Comparison of ENCODE assay signal across 8 mouse cellular contexts in genomic region chr3:51339734-51340551, GRCm38 (mm10). TPM values are rescaled to one million over a fixed set of nuclear protein-coding genes. Genes with fewer than 3 reads are reported as not detected.
DNase-seq lines count a peak whose midpoint lies in the region; ATAC-seq and TF ChIP-seq lines count a peak whose summit lies in the region.

No protein-coding gene starts in this region.

- peak; percentile 23; the same call in 1 of the 2 replicates for ATAC-seq in heart, embryonic 13.5 days (ENCODE audit: extremely low read depth, insufficient number of reproducible peaks, low FRiP score, low TSS enrichment)
- peak; percentile 49 for ATAC-seq in kidney, embryonic 16.5 days (ENCODE audit: low FRiP score, low TSS enrichment)
- ATAC-seq in neural tube, embryonic 14.5 days (ENCODE audit: low read depth): peak; percentile 39

- H3K4me3 ChIP-seq in ES-E14 (ENCODE audit: insufficient read depth in 1 of 2, low read depth in 1 of 2, low read length in 2 of 2, poor library complexity in 1 of 2, severe bottlenecking in 1 of 2): peak overlapping the region; percentile 80 to 94
- H3K4me3 ChIP-seq in heart, embryonic 13.5 days: peak overlapping the region; percentile 97
- H3K4me3 ChIP-seq in kidney, embryonic 16.5 days (ENCODE audit: low read length): peak overlapping the region; percentile 88
- H3K4me3 ChIP-seq in lung, adult 2 months (replicated peaks; ENCODE audit: extremely low read depth, low read depth, low read length): peak overlapping the region; percentile 73
- peak overlapping the region; percentile 95 for H3K4me3 ChIP-seq in neural tube, embryonic 14.5 days (ENCODE audit: low read depth, low read length)

- TF ChIP-seq POLR2A in lung, adult 2 months (IDR thresholded peaks at IDR 0.05; ENCODE audit: borderline replicate concordance, extremely low read depth, low read depth, low read length): no peak

- no peaks in the 10 kb centered on the region for H3K36me3 ChIP-seq in ES-E14 (ENCODE audit: control insufficient read depth, insufficient read depth, low read length, poor library complexity, severe bottlenecking)
- H3K36me3 ChIP-seq in heart, embryonic 13.5 days: no peaks in the 10 kb centered on the region
- H3K36me3 ChIP-seq in kidney, embryonic 16.5 days (ENCODE audit: insufficient read depth, low read length): no peaks in the 10 kb centered on the region
- H3K36me3 ChIP-seq in neural tube, embryonic 14.5 days (ENCODE audit: control insufficient read depth, insufficient read depth, low read length): no peaks in the 10 kb centered on the region

- in situ Hi-C loops in ES-E14 (cut with MboI; ENCODE audit: low sequenced_read_pairs in 2 of 2, unreplicated experiment in 2 of 2): no loop called here

- peak overlapping the region; percentile 94 for H3K4me2 ChIP-seq in heart, embryonic 13.5 days
- peak overlapping the region; percentile 82 for H3K4me2 ChIP-seq in kidney, embryonic 16.5 days (replicated peaks; ENCODE audit: low read depth, low read length)
- peak overlapping the region; percentile 83 for H3K4me2 ChIP-seq in neural tube, embryonic 14.5 days (ENCODE audit: low read depth, low read length)

- peak; percentile 72 for DNase-seq in 3134 (ENCODE audit: extremely low read depth, insufficient read length, low spot score)
- no peak for DNase-seq in ES-E14 (ENCODE audit: low read depth, low spot score)
- DNase-seq in cerebellum, postnatal 4 days (ENCODE audit: low spot score in 2 of 2): peak; percentile 25 to 26
- peak; percentile 80 for DNase-seq in lung, adult 2 months
- DNase-seq in thymus, postnatal 4 days: peak; percentile 79

- WGBS in heart, embryonic 13.5 days: under 1% methylated on average over 80 of the region's 113 CpGs
- WGBS in kidney, embryonic 16.5 days: under 1% methylated on average over 76 of the region's 113 CpGs
- WGBS in lung, adult 2 months: under 1% methylated on average over 91 of the region's 113 CpGs
- WGBS in neural tube, embryonic 14.5 days: under 1% methylated on average over 52 of the region's 113 CpGs

- H3K9me3 ChIP-seq in ES-E14 (ENCODE audit: control insufficient read depth, insufficient read depth, low read depth, low read length): no peaks in the 10 kb centered on the region
- no peaks in the 10 kb centered on the region for H3K9me3 ChIP-seq in heart, embryonic 13.5 days
- H3K9me3 ChIP-seq in kidney, embryonic 16.5 days (ENCODE audit: low read length): peaks cover 3% of the 10 kb centered on the region; the same call in 1 of the 2 replicates
- no peaks in the 10 kb centered on the region for H3K9me3 ChIP-seq in neural tube, embryonic 14.5 days (ENCODE audit: control insufficient read depth, low read length)

- 0 out of 4 replicates have a peak, but pooled peaks cover 0 to 3% of the 10 kb centered on the region in 2 experiments for H3K4me1 ChIP-seq in ES-E14 (ENCODE audit: control insufficient read depth in 2 of 2, insufficient read depth in 2 of 2, low read length in 2 of 2, poor library complexity in 1 of 2)
- H3K4me1 ChIP-seq in heart, embryonic 13.5 days: peaks cover 29% of the 10 kb centered on the region
- H3K4me1 ChIP-seq in kidney, embryonic 16.5 days (ENCODE audit: insufficient read depth, low read length): peaks cover 6% of the 10 kb centered on the region; the same call in 1 of the 2 replicates
- peaks cover 4% of the 10 kb centered on the region for H3K4me1 ChIP-seq in lung, adult 2 months (ENCODE audit: control insufficient read depth, insufficient read depth, low read length)
- H3K4me1 ChIP-seq in neural tube, embryonic 14.5 days (ENCODE audit: control insufficient read depth, insufficient read depth, low read length): 0 out of 2 replicates have a peak, but pooled peaks cover 3% of the 10 kb centered on the region

- H3K9ac ChIP-seq in ES-E14 (ENCODE audit: insufficient read depth, low read depth, low read length, poor library complexity, severe bottlenecking): peak overlapping the region; percentile 70
- peak overlapping the region; percentile 97 for H3K9ac ChIP-seq in heart, embryonic 13.5 days
- H3K9ac ChIP-seq in kidney, embryonic 16.5 days (replicated peaks; ENCODE audit: low read length): peak overlapping the region; percentile 93
- H3K9ac ChIP-seq in neural tube, embryonic 14.5 days (replicated peaks; ENCODE audit: low read depth, low read length): peak overlapping the region; percentile 97

- TF ChIP-seq CTCF in lung, adult 2 months (IDR thresholded peaks at IDR 0.05; ENCODE audit: insufficient read depth, low read length): no peak

- H3K27ac ChIP-seq in ES-E14 (ENCODE audit: insufficient read depth, low read depth, low read length, poor library complexity, severe bottlenecking): peak overlapping the region; percentile 26; the same call in 1 of the 2 replicates
- peak overlapping the region; percentile 100 for H3K27ac ChIP-seq in heart, embryonic 13.5 days (replicated peaks)
- peak overlapping the region; percentile 96 for H3K27ac ChIP-seq in kidney, embryonic 16.5 days (ENCODE audit: low read length)
- peak overlapping the region; percentile 98 for H3K27ac ChIP-seq in neural tube, embryonic 14.5 days (ENCODE audit: low read depth, low read length)

- no peaks in the 10 kb centered on the region for H3K27me3 ChIP-seq in heart, embryonic 13.5 days (replicated peaks)
- no peaks in the 10 kb centered on the region for H3K27me3 ChIP-seq in kidney, embryonic 16.5 days (ENCODE audit: insufficient read depth, low read length)
- H3K27me3 ChIP-seq in neural tube, embryonic 14.5 days (ENCODE audit: control insufficient read depth, insufficient read depth, low read length): no peaks in the 10 kb centered on the region

TF ChIP-seq in ES-E14, 5 proteins besides CTCF, POLR2A, EP300 and RAD21:
- no peak for TF ChIP-seq MAFK (IDR thresholded peaks at IDR 0.05; ENCODE audit: insufficient read depth, low read depth, low read length)
- TF ChIP-seq HCFC1 (IDR thresholded peaks at IDR 0.05; ENCODE audit: borderline replicate concordance, insufficient read depth, low read length): no peak
- no peak for TF ChIP-seq ZC3H11A (IDR thresholded peaks at IDR 0.05; ENCODE audit: borderline replicate concordance, low read depth, low read length)
- no peak for TF ChIP-seq CHD2 (IDR thresholded peaks at IDR 0.05; ENCODE audit: low read depth, low read length)
- TF ChIP-seq ZNF384 (IDR thresholded peaks at IDR 0.05; ENCODE audit: low read depth, low read length): no peak

RNA-seq across cellular contexts. Expression of gene Elf2, which starts 0.5 kb away (rescaled TPM):
- total RNA-seq in ES-E14 (2012; rRNA removed): 26.7 and 28.4 TPM in 2 replicates
- 50.7 and 57.8 TPM in 2 replicates for polyA plus RNA-seq in heart, embryonic 13.5 days (2015; fragmentation: Nextera tagmentation; extraction: Ambion mirVana)
- polyA plus RNA-seq in kidney, embryonic 16.5 days (2015; fragmentation: Nextera tagmentation; extraction: Ambion mirVana): 62.9 and 64.4 TPM in 2 replicates
- 46.1 and 52.7 TPM in 2 replicates for polyA plus RNA-seq in lung, adult 2 months (2012; rRNA removed)
- 28.1 and 29.4 TPM in 2 replicates for polyA plus RNA-seq in neural tube, embryonic 14.5 days (2014; fragmentation: Nextera tagmentation; extraction: Ambion mirVana)

RNA-seq across cellular contexts. Expression of gene Mgarp, which starts 56.6 kb away (rescaled TPM):
- 12.5 and 17.5 TPM in 2 replicates for total RNA-seq in ES-E14 (2012; rRNA removed)
- 11.7 and 12.2 TPM in 2 replicates for polyA plus RNA-seq in heart, embryonic 13.5 days (2015; fragmentation: Nextera tagmentation; extraction: Ambion mirVana)
- polyA plus RNA-seq in kidney, embryonic 16.5 days (2015; fragmentation: Nextera tagmentation; extraction: Ambion mirVana): 7.3 and 10.5 TPM in 2 replicates
- not detected in 2 replicates for polyA plus RNA-seq in lung, adult 2 months (2012; rRNA removed)
- polyA plus RNA-seq in neural tube, embryonic 14.5 days (2014; fragmentation: Nextera tagmentation; extraction: Ambion mirVana): 0.48 TPM in 1 of 2 replicates, not detected in the other

Comparison
In these comparisons a context has a peak if more than half of its experiments do, and no peak if none do; other contexts are left out.
1. H3K27ac ChIP-seq: peak in every context shown above with its lines; median percentile 100 in heart, embryonic 13.5 days; 98 in neural tube, embryonic 14.5 days; 96 in kidney, embryonic 16.5 days; 26 in ES-E14.